Mouse (Mus musculus) cerebellum, adult 2 months (tissue): ENCODE data around the gene Plpp1.

ENCODE experiments used
- CTCF ChIP-seq: fragments of 200-500 bp; IDR thresholded peaks from 2 replicates; pipeline ENCODE4 v1.5.1; 2011; ENCODE audit warnings: low read depth, mild to moderate bottlenecking, control low read depth, low read length, moderate library complexity, borderline replicate concordance; ENCODE audit not compliant: insufficient read depth
- POLR2A ChIP-seq: fragments of 200-500 bp; IDR thresholded peaks from 2 replicates; pipeline ENCODE4 v1.6.1; 2011; ENCODE audit warnings: low read length, control low read depth, borderline replicate concordance; ENCODE audit not compliant: insufficient read depth

- TF ChIP-seq CTCF (no peak), POLR2A (no peak)
Measured at GRCm38 (mm10) chr13:112770528-112771328, 29.9 kb upstream of the Plpp1 start.
